9 mouse cellular contexts compared by ENCODE assay signal in genomic region chr15:83065543-83065942, GRCm38 (mm10). TPM values are rescaled to one million over a fixed set of nuclear protein-coding genes. Genes with fewer than 3 reads are reported as not detected.
DNase-seq lines count a peak whose midpoint lies in the region; ATAC-seq lines count a peak whose summit lies in the region.
"Had no signal": no experiment of that assay in that cellular context is flagged by ENCODE, and none has a peak within 500 bp of the region (broad histone marks: within the 10 kb centered on the region; RNA-seq: fewer than 3 reads in every experiment).

No protein-coding gene starts in this region.

- no peaks in the 10 kb centered on the region for H3K9me3 ChIP-seq in forebrain, embryonic 14.5 days (replicated peaks; ENCODE audit: control insufficient read depth, low read length)
- 0 out of 2 replicates have a peak, but pooled peaks cover 4% of the 10 kb centered on the region for H3K9me3 ChIP-seq in forebrain, embryonic 13.5 days (replicated peaks)
- no peaks in the 10 kb centered on the region for H3K9me3 ChIP-seq in forebrain, embryonic 12.5 days
- H3K9me3 ChIP-seq: neural tube, embryonic 13.5 days had no signal

- no peak overlapping the region for H3K9ac ChIP-seq in forebrain, embryonic 14.5 days (ENCODE audit: low read length)
- H3K9ac ChIP-seq in forebrain, embryonic 13.5 days: no peak overlapping the region
- H3K9ac ChIP-seq in forebrain, embryonic 12.5 days: no peak overlapping the region
- H3K9ac ChIP-seq: neural tube, embryonic 13.5 days had no signal

- no peak overlapping the region for H3K27ac ChIP-seq in forebrain, embryonic 14.5 days (ENCODE audit: low read depth, low read length)
- H3K27ac ChIP-seq in forebrain, embryonic 13.5 days: no peak overlapping the region
- no peak overlapping the region for H3K27ac ChIP-seq in forebrain, embryonic 12.5 days
- H3K27ac ChIP-seq: neural tube, embryonic 13.5 days had no signal

- no peaks in the 10 kb centered on the region for H3K4me1 ChIP-seq in forebrain, embryonic 14.5 days (ENCODE audit: control insufficient read depth, insufficient read depth, low read length)
- H3K4me1 ChIP-seq in forebrain, embryonic 13.5 days: peaks cover 6% of the 10 kb centered on the region
- peaks cover 8% of the 10 kb centered on the region for H3K4me1 ChIP-seq in forebrain, embryonic 12.5 days

- DNase-seq in forebrain, embryonic 14.5 days (ENCODE audit: low spot score): peak; percentile 78
- DNase-seq in 3T3-L1 (ENCODE audit: low read depth, low spot score): peak; percentile 84
- DNase-seq in cerebellum, postnatal 25 days: peak; percentile 76 to 81
- DNase-seq in layer of hippocampus, adult 9-11 months: peak; percentile 68
- peak; percentile 59 to 62 for DNase-seq in right cerebral cortex, postnatal 10 days (ENCODE audit: low spot score in 2 of 2)
- no peak for DNase-seq in spleen, postnatal 10 days (ENCODE audit: low spot score in 2 of 2)

- ATAC-seq in forebrain, embryonic 14.5 days: no peak; the same call in 1 of the 2 replicates
- ATAC-seq in forebrain, embryonic 13.5 days: no peak
- no peak for ATAC-seq in forebrain, embryonic 12.5 days (ENCODE audit: low FRiP score)

- no peaks in the 10 kb centered on the region for H3K36me3 ChIP-seq in forebrain, embryonic 14.5 days (ENCODE audit: control insufficient read depth, insufficient read depth, low read length)
- H3K36me3 ChIP-seq in forebrain, embryonic 13.5 days (ENCODE audit: poor library complexity, severe bottlenecking): no peaks in the 10 kb centered on the region
- no peaks in the 10 kb centered on the region for H3K36me3 ChIP-seq in forebrain, embryonic 12.5 days (replicated peaks)
- H3K36me3 ChIP-seq: neural tube, embryonic 13.5 days had no signal

- H3K4me2 ChIP-seq in forebrain, embryonic 14.5 days (ENCODE audit: low read length): no peak overlapping the region
- H3K4me2 ChIP-seq in forebrain, embryonic 13.5 days: no peak overlapping the region
- no peak overlapping the region for H3K4me2 ChIP-seq in forebrain, embryonic 12.5 days
- H3K4me2 ChIP-seq: neural tube, embryonic 13.5 days had no signal

- H3K4me3 ChIP-seq in forebrain, embryonic 14.5 days (ENCODE audit: low read depth, low read length): no peak overlapping the region
- H3K4me3 ChIP-seq in forebrain, embryonic 13.5 days: no peak overlapping the region
- H3K4me3 ChIP-seq in forebrain, embryonic 12.5 days (replicated peaks): no peak overlapping the region
- H3K4me3 ChIP-seq: neural tube, embryonic 13.5 days had no signal

- WGBS in forebrain, embryonic 14.5 days: 47% methylated on average over 4 of the region's 4 CpGs
- 61% methylated on average over 4 of the region's 4 CpGs for whole genome bisulfite sequencing in forebrain, embryonic 13.5 days
- WGBS in forebrain, embryonic 12.5 days: 75% methylated on average over 4 of the region's 4 CpGs

- H3K27me3 ChIP-seq in forebrain, embryonic 14.5 days (replicated peaks; ENCODE audit: control insufficient read depth, insufficient read depth, low read length): no peaks in the 10 kb centered on the region
- no peaks in the 10 kb centered on the region for H3K27me3 ChIP-seq in forebrain, embryonic 13.5 days
- 0 out of 2 replicates have a peak, but pooled peaks cover 4% of the 10 kb centered on the region for H3K27me3 ChIP-seq in forebrain, embryonic 12.5 days
- H3K27me3 ChIP-seq: neural tube, embryonic 13.5 days had no signal

RNA-seq across cellular contexts. Expression of gene Serhl, which starts 23.8 kb away (rescaled TPM):
- polyA plus RNA-seq in forebrain, embryonic 14.5 days (2014; fragmentation: Nextera tagmentation; extraction: Ambion mirVana): 32.7 and 37.6 TPM in 2 replicates
- 35.4 and 36.9 TPM in 2 replicates for polyA plus RNA-seq in forebrain, embryonic 13.5 days (2015; fragmentation: Nextera tagmentation; extraction: Ambion mirVana)
- polyA plus RNA-seq in forebrain, embryonic 12.5 days (2016; fragmentation: Nextera tagmentation; extraction: Ambion mirVana): 36.0 and 45.4 TPM in 2 replicates

RNA-seq across cellular contexts. Expression of gene Nfam1, which starts 32.4 kb away (rescaled TPM):
- polyA plus RNA-seq in forebrain, embryonic 14.5 days (2014; fragmentation: Nextera tagmentation; extraction: Ambion mirVana): 1.2 and 2.0 TPM in 2 replicates
- polyA plus RNA-seq in forebrain, embryonic 13.5 days (2015; fragmentation: Nextera tagmentation; extraction: Ambion mirVana): 1.2 and 1.5 TPM in 2 replicates
- polyA plus RNA-seq in forebrain, embryonic 12.5 days (2016; fragmentation: Nextera tagmentation; extraction: Ambion mirVana): 1.4 and 1.7 TPM in 2 replicates

RNA-seq across cellular contexts. Expression of gene Rrp7a, which starts 57.1 kb away (rescaled TPM):
- 64.2 and 67.3 TPM in 2 replicates for polyA plus RNA-seq in forebrain, embryonic 14.5 days (2014; fragmentation: Nextera tagmentation; extraction: Ambion mirVana)
- 64.2 and 77.1 TPM in 2 replicates for polyA plus RNA-seq in forebrain, embryonic 13.5 days (2015; fragmentation: Nextera tagmentation; extraction: Ambion mirVana)
- polyA plus RNA-seq in forebrain, embryonic 12.5 days (2016; fragmentation: Nextera tagmentation; extraction: Ambion mirVana): 64.8 and 65.9 TPM in 2 replicates

Comparison
In these comparisons a context has a peak if more than half of its experiments do, and no peak if none do; other contexts are left out.
1. DNase-seq: peak in forebrain, embryonic 14.5 days (single experiment), 3T3-L1 (single experiment), cerebellum, postnatal 25 days (2 of 2), layer of hippocampus, adult 9-11 months (single experiment) and right cerebral cortex, postnatal 10 days (2 of 2); none in spleen, postnatal 10 days (0 of 2).